Mouse (Mus musculus): ENCODE measurements around the gene Gm20716. TPM values are rescaled to one million over a fixed set of nuclear protein-coding genes. Genes with fewer than 3 reads are reported as not detected.

Gene Gm20716
- 10 to 100 TPM; 26.9 to 32.7 TPM for total RNA-seq (2021)

DNA sequence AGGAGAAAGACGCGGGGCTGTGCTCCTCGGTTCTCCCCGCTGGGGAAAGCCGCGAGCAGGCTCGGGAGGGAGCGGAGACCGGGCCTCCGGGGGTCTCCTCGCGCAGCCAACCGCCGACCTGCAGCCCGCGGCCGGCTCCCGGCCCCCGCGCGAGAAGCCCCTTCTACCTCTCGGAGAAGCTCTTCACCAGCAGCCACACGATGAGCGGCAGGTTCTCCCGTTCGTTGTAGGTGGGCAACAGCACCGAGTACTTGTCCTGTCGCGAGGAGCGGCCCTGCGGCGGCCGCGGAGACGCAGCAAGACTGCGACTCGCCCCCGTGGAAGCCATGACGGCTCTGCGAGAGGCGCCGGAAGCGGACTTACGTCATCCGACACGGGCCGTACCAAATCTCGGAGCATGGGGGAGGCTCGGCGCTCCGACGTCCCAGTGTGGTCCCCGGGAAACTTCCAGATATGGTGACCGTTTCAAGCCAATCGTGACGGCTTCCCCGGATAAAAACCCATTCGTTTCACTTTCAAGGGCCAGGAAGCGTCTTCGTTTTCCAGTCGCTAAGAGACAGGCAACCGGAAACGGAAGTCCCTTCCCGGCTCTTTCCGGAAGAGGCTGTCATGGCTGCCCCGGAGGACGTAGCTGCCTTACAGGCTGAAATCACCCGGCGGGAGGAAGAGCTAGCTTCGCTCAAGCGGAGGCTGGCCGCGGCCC lies at the start of gene Gm20716, which contains the start of the genes Dpm1 and Mocs3:
Gene Gm20716, minus strand, starts transcription at position 339 of the 703 bp plus-strand sequence.
Gene Dpm1, minus strand, starts transcription at position 566 of the 703 bp plus-strand sequence.
Gene Mocs3, plus strand, starts transcription at position 597 of the 703 bp plus-strand sequence.
- DNase-seq (ENCODE audit: extremely low spot score in 1 of 2, low spot score in 1 of 2) = peak; percentile 79 to 94

DNA sequence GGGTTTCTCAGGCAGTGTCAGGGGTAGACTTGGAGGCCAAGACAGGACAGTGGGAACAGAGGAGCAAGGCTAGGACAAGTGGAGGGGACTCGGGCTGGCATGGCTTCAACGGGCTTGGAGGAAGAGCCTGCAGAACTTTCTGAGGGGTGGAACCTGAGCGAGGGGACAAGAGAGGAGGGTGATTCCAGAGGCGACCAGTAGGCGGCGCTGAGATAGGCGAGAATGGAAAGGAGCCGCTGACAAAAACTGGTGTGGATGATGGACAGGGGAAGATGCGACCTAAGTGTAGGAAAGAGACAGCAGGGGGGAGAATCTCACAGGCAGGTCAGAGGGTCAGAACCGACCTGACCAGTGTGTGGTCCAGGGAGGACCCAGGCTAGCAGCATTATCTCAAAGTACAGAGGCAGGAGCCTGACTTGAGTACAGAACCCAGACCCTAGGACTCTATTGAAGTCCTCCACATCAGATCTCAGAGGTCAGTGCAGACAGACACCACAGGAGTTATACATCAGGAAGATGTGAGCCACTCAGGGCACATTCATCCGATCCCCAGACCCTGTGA lies 44.3 kb upstream of the Gm20716 start:
- DNase-seq (ENCODE audit: extremely low spot score in 1 of 2, low spot score in 1 of 2) = peak; percentile 83 to 91

DNA sequence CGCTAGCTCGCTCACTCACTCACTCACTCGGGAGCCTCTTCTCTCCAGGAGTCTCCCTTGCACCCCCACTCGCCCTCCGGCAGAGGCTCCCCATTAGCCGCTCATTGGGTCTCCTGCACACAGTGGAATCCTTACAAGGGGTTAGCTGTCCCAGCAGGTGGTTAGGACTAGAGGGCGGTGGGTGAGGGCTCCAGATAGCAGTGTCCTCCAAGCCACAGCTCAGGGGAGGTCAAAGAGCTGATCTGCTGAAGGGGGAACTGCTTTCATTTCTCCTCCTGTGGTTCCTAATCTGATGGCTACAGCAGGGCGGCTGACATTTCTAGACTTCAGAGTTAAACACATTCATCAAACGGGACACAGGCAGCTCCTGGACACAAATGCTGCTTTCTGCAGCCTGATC lies 43.2 kb upstream of the Gm20716 start:
- DNase-seq (ENCODE audit: extremely low spot score in 1 of 2, low spot score in 1 of 2) = no peak

DNA sequence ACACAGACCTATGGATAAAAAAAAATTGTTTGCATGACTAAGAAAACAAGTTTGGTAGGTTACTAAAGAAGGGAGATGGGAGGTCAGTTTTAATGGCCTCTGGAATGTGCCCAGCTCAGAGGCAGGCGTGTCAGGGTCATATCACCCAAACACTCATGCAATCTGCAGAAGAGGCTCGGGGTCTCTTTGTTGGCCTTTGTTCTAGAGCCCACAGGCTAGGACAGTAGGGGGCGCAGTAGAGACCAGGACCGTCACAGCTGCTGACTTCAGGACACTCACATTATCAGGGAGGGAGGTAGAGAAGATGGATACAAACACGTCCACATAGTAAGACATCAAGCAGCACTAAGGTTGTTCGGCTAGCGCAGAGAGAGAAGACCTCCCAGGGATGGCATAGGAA lies 37.9 kb upstream of the Gm20716 start:
- peak in 1 of 2 experiments; percentile 52 for DNase-seq (ENCODE audit: extremely low spot score in 1 of 2, low spot score in 1 of 2)

DNA sequence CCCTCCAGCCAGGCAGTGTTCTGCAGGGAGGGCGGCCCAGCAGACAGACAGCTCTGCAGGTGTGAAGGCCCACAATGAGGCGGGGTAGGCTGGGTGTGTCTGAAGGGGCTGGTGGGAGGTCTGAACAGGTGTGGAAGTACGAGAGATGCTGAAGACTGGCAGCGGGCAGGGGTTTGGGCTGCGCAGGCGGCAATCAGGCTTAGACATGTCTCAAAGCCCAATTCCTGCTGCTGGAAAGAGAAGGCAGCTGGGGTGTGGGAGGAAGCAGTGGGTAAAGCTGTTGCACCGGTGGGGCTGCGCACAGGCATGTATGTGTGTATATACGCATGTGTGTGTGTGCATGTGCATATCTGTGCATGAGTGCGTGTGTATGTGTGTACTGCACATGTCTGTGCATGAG lies 30.7 kb upstream of the Gm20716 start:
- DNase-seq (ENCODE audit: extremely low spot score in 1 of 2, low spot score in 1 of 2) = no peak

DNA sequence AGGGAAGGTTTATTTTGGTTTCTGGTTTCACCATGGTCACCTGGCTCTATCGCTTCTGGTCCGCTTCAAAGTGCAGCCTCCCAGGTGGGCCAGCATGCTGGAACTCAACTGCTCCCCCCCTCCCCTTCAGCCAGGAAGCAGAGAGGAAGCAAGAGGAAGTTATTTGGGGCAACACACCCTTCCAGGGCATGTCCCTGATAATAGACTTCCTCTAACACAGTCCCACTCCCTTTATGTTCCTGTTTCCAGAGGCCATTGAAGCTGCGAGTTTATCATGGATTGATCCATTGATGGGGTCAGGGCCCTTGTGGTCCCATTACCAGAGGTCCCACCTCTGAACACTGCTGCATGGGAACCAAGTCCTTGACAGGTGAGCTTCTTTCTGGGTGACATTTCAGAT lies 30.0 kb upstream of the Gm20716 start:
- DNase-seq (ENCODE audit: extremely low spot score in 1 of 2, low spot score in 1 of 2) = no peak

DNA sequence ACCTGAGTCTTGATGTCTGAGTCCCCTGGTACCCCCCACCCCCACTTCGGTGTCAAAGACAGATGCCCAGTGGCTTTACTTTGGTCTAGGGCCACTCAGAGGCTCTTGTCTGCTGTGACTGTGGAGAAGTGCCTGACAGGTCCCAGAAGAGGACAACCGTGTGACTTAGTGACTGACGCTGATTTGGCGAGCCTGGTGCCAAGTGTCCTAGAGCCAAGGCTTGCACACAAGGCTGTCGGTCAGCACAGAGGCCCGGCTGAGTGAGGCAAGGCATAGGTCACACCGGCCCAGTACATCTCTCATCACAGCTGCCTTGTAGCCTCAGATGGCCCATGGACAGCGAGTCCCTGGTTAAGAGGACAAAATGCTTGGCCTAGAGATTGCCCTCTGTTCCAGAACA lies 28.9 kb upstream of the Gm20716 start:
- no peak for DNase-seq (ENCODE audit: extremely low spot score in 1 of 2, low spot score in 1 of 2)

DNA sequence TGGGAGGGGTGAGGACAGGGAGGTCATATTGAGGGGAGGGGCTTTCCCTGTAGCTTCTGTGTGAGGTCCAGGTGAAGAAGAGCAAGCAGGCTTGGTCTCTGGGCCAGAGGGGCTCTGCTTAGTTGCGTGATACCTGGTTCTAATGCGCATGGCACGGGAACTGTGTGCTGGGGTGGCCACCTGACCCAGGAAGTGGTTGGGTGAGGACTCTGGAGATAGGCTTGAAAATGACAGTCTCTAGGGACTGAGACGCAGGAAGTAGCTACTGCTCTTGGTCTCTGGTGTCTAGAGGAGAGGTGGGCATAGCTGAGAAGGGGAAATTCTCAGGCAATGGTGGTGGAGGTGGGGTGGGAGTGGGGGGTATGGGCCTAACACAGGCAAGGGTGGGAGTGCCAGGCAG lies 27.0 kb upstream of the Gm20716 start:
- no peak for DNase-seq (ENCODE audit: extremely low spot score in 1 of 2, low spot score in 1 of 2)

DNA sequence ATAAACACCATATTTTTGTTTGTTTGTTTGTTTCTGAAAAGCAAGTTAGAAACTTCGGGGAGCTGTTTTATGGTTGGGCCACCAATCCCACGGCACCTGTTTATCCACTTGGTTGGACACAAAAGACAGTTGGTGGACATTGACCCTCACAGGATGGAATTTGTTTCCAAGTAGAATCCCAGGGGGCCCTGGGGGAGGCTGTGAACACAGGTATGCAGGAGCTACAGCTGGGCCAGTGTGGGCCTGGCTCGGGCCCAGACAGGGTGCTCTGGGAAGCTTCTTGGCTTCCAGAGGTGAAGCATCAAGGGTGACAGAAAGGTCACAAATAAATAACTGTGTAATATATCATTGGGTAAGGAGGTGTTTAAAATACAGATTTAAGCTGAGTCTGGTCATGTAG lies 26.3 kb upstream of the Gm20716 start:
- no peak for DNase-seq (ENCODE audit: extremely low spot score in 1 of 2, low spot score in 1 of 2)

DNA sequence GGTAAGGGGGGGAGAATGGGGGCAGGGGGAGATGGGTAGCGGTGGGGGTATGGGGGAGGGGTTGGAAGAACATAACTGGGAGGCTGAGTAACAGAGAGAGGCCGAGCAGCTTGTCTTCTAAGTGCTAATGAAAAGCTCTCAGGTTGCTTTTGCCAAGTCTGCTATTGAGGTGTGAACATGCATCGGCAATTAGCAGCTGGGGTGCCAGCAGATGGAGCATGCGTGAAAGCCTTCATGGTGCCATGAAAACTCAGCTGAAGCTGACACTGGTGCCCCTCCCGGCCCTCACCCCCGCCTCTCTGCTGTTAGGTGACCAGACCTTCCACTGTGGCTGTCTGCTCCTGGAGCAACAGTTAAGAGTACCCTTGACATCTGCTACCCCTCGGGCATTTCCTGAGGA lies 23.7 kb upstream of the Gm20716 start:
- DNase-seq (ENCODE audit: extremely low spot score in 1 of 2, low spot score in 1 of 2) = no peak

DNA sequence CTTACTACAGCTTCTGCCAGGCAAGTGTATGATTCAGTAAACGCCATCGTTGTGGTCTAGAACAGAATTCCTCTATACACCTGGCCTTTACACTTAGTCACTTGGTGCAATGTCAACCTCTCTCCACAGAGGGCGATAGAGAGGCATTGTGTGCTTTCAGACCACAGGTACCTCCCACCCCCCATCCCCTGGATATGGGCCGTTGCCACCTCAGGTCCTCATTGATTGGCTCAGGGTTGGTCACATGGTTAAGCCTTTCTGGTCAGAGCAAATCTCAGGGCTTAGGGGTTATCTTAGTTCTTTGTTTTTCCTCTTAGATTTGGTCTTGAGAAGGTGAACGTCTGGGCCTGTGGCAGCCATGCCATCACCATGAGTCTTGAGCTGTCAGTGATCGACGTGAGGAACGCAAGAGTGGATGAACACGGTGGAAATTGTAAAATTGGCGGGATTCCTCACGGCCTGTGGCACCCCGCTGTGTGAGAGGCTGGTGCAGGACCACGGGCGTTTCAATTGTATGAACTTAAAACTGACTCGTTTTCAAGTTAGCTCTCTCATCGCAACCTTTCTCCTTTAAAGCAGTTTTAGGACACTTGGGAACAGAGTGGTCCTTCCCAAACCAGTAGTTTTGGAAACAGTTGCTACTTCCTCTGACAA lies 22.6 kb upstream of the Gm20716 start:
- DNase-seq (ENCODE audit: extremely low spot score in 1 of 2, low spot score in 1 of 2) = no peak

DNA sequence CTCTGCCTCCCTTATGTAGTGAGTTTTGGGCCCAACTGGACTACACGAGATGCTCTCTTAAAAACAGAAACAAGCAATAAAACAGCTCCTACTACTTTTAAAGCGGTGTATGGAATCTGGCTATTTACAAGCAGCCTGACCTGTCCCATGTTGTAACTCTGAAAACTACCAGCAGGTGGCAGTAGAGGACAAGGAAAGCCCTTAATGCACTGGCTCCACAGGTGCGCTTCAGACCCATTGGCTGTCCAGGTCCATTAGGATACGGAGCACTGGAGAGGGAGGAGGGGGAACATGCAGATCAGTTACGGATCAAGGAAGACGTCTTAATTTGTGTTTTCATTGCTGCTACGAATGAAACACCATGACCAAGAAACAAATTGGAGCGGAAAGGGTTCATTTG lies 20.1 kb upstream of the Gm20716 start:
- DNase-seq (ENCODE audit: extremely low spot score in 1 of 2, low spot score in 1 of 2) = peak; percentile 78 to 97

DNA sequence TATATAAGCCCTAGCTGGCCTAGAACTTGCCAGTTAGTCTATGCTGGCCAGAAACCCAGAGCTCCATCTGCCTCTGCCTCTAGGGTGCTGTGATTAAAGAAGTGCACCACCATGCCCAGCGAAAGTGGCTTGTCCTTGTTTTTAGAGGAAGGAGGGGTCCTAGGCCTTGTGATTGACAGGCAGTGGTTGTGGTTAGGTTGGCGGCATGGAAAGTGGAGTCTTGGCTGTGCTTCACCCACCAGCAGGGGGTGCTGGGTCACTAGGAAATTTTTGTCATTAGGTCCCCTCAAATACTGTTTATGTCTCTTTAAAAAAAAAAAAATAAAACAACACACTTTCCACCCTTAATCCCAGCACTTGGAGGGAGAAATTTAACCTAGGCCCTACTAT lies 18.7 kb upstream of the Gm20716 start:
- DNase-seq (ENCODE audit: extremely low spot score in 1 of 2, low spot score in 1 of 2) = peak in 1 of 2 experiments; percentile 53

DNA sequence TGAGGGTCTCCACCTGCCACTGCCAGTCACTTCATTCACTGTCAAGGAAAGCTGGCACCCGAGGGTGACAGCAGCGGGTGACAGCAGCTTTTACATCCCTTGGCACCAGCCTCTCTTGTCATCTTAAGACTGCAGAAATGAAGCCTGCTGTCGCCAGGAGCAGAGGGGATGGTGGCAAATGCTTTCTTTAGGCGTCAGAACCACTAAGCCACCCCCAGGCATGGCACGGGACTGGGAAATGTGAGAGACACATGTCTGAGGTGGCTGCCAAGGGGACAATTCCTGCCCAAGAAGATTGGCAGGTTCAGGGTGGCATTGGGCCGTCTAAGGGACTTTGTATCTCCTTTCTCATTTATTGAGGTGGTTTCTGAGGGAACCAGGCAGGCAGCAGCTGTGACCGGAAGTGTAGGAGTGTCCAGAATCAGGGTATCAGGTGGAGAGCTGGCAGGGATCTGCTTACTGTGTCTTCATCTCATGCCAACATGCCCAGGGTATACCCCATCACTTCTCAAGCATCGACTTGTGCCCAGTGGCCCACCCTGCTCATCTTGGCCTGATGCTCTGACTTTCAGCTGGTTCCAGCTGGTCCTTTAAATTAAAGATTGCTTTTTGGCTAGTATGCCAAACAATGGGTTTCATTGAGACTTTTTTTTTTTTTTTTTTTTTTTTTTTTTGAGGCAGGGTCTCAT lies 18.1 kb upstream of the Gm20716 start:
- no peak for DNase-seq (ENCODE audit: extremely low spot score in 1 of 2, low spot score in 1 of 2)

DNA sequence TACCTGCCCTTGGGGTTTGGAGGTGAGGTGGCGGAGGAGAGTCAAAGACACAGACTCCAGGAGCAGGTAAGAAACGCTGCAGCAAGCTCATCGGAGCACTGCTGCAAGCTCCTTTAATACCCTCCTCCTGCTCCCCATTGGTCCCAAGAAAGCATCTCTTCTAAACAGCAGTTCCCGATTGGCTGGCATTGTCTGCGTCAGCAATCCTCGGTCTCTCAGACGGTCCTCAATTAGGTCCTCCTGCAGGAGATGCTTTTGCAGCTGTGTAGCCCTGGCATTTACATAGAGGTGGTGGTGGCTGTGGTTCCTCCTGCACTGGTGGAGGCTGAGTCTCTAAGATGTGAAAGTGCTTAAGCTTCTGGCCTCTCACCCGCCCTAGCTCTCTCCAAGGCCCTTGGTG lies 15.4 kb upstream of the Gm20716 start:
- DNase-seq (ENCODE audit: extremely low spot score in 1 of 2, low spot score in 1 of 2) = no peak

DNA sequence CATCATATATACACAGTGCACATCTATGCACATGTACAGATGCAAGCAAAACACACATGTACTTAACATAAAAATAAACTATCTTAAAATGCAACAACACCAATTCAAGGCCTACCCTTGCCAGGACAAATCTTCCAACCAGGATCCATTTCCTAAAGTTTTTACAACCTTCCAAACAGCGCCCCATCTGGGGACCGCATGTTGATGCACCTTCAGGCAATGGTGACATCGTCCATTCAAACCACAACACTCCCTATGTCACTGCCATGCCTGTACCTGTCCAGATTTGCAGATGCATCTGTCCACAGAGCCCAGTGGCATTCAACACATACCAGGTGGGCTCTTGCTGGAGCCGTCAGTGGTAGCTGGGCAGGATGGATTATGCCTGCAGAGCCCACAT lies 13.1 kb upstream of the Gm20716 start:
- DNase-seq (ENCODE audit: extremely low spot score in 1 of 2, low spot score in 1 of 2) = no peak

DNA sequence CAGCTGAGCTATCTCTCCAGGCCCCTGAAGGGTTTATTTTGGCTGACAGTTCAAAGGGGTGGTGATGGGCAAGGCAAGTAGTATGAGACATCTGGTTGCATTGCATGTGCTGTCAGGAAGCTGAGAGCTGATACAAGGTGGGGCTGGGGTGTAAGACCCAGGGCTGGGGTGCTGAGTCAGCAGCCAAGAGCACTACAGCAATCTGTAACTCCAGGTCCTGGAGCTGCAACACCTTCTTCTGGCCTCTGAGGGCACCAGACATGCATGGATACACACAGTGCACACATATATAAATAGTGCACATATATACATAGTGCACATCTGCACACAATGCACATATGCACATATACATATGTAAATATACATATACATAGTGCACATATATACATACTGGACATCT lies 12.7 kb upstream of the Gm20716 start:
- no peak for DNase-seq (ENCODE audit: extremely low spot score in 1 of 2, low spot score in 1 of 2)

DNA sequence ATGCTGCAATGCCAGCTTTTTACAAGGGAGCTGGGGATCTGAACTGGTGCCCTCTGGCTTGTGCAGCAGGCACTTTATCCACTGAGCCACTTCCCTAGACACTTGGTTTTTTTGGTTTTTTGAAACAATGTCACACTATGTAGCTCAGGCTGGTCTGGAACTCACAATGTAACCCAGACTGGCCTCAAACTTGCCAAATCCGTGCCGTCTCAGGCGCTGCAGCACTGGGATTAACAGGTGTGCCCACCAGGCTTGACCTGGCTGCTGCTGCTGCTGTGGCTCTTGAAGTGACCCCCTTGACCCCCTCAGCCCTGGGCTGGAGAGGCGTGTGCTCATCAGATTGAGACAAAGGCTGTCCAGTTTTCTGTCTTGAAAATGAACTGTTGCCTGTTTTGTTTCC lies 8.2 kb upstream of the Gm20716 start:
- no peak for DNase-seq (ENCODE audit: extremely low spot score in 1 of 2, low spot score in 1 of 2)

DNA sequence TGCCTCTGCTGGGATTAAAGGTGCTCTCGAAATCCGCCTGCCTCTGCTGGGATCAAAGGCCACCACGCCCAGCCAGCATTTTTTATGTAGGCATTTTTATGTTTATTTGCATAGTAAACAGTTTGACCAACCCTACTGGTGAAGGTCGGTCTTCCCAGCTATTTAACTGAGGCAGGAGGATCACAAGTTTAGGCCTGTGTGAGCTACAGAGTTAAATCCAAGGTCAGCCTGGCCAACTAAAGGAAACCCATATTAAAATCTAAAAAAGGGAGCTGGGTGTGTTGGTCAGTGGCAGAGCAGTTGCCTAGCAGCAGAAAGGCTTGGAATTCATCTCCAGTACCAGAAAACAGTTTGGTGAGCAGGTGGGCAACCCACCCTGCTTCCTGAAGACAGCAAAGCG lies 3.1 kb upstream of the Gm20716 start:
- DNase-seq (ENCODE audit: extremely low spot score in 1 of 2, low spot score in 1 of 2) = no peak

DNA sequence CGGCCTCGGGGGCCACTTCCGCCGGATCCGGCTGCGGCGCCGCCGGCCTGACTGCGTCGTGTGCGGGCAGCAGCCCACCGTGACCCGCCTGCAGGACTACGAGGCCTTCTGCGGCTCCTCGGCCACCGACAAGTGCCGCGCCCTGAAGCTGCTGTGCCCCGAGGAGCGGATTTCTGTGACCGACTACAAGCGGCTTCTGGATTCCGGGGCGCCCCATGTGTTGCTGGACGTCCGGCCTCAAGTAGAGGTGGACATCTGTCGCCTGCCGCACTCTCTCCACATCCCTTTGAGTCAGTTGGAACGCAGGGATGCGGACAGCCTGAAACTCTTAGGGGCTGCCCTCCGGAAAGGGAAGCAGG lies 1.3 kb upstream of the Gm20716 start:
- no peak for DNase-seq (ENCODE audit: extremely low spot score in 1 of 2, low spot score in 1 of 2)

DNA sequence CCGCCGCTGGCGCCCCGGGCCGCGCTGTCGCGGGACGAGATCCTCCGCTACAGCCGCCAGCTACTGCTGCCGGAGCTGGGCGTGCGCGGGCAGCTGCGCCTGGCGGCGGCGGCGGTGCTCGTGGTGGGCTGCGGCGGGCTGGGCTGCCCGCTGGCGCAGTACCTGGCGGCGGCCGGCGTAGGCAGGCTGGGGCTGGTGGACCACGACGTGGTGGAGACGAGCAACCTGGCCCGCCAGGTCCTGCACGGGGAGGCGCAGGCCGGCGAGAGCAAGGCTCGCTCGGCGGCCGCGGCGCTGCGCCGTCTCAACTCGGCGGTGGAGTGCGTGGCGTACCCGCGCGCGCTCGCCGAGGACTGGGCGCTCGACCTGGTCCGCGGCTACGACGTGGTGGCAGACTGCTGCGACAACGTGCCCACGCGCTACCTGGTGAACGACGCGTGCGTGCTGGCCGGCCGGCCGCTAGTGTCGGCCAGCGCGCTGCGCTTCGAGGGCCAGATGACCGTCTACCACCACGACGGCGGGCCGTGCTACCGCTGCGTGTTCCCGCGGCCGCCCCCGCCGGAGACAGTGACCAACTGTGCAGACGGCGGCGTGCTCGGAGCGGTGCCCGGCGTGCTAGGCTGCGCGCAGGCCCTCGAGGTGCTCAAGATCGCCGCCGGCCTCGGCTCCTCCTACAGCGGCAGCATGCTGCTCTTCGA lies 758 bp upstream of the Gm20716 start:
- no peak for DNase-seq (ENCODE audit: extremely low spot score in 1 of 2, low spot score in 1 of 2)

All from layer of hippocampus, postnatal 25 days (tissue).